Mouse (Mus musculus): Measurements from ENCODE around the gene Akap7.
A peak's percentile ranks its signal among the peaks of the same experiment; 100 is the strongest.

Akap7 gene

GRCm38 (mm10) chr10:25307770-25308169 is at the start of gene Akap7:
TSS of gene Akap7 (minus strand) at chr10:25307870.
- no peak for DNase-seq (ENCODE audit: low spot score)

GRCm38 (mm10) chr10:25354390-25354789 is 46.7 kb upstream of the Akap7 start:
- no peak for DNase-seq (ENCODE audit: low spot score)

GRCm38 (mm10) chr10:25353941-25354340 is 46.3 kb upstream of the Akap7 start:
- DNase-seq (ENCODE audit: low spot score), result peak; percentile 61

GRCm38 (mm10) chr10:25342801-25343200 is 35.1 kb upstream of the Akap7 start:
- no peak for DNase-seq (ENCODE audit: low spot score)

GRCm38 (mm10) chr10:25340675-25341074 is 33.0 kb upstream of the Akap7 start:
- no peak for DNase-seq (ENCODE audit: low spot score)

- no peak for DNase-seq (ENCODE audit: low spot score)
These were observed 25.9 kb upstream of the Akap7 start for GRCm38 (mm10) chr10:25333390-25334079.

GRCm38 (mm10) chr10:25331321-25332049 is 23.8 kb upstream of the Akap7 start:
- DNase-seq (ENCODE audit: low spot score), result peak; percentile 46

GRCm38 (mm10) chr10:25330094-25330493 is 22.4 kb upstream of the Akap7 start:
- no peak for DNase-seq (ENCODE audit: low spot score)

- no peak for DNase-seq (ENCODE audit: low spot score)
These were observed 19.8 kb upstream of the Akap7 start for GRCm38 (mm10) chr10:25327511-25327910.

GRCm38 (mm10) chr10:25325690-25326089 is 18.0 kb upstream of the Akap7 start:
- peak; percentile 96 for DNase-seq (ENCODE audit: low spot score)

GRCm38 (mm10) chr10:25321198-25321597 is 13.5 kb upstream of the Akap7 start:
- DNase-seq (ENCODE audit: low spot score), result no peak

GRCm38 (mm10) chr10:25319531-25319930 is 11.9 kb upstream of the Akap7 start:
- DNase-seq (ENCODE audit: low spot score), result no peak

- no peak for DNase-seq (ENCODE audit: low spot score)
These were observed 10.7 kb upstream of the Akap7 start for GRCm38 (mm10) chr10:25318405-25318804.

- no peak for DNase-seq (ENCODE audit: low spot score)
These were observed 10.0 kb upstream of the Akap7 start for GRCm38 (mm10) chr10:25317665-25318064.

- DNase-seq (ENCODE audit: low spot score), result no peak
These were observed 6.3 kb upstream of the Akap7 start for GRCm38 (mm10) chr10:25313856-25314584.

- DNase-seq (ENCODE audit: low spot score), result no peak
These were observed 4.0 kb upstream of the Akap7 start for GRCm38 (mm10) chr10:25311554-25312212.

GRCm38 (mm10) chr10:25310736-25311135 is 3.1 kb upstream of the Akap7 start:
- DNase-seq (ENCODE audit: low spot score), result no peak

GRCm38 (mm10) chr10:25309996-25310395 is 2.3 kb upstream of the Akap7 start:
- DNase-seq (ENCODE audit: low spot score), result no peak

GRCm38 (mm10) chr10:25305146-25305545 is 2.5 kb downstream of the Akap7 start:
- no peak for DNase-seq (ENCODE audit: low spot score)

GRCm38 (mm10) chr10:25304608-25305007 is 3.1 kb downstream of the Akap7 start:
- no peak for DNase-seq (ENCODE audit: low spot score)

GRCm38 (mm10) chr10:25299031-25299529 is 8.6 kb downstream of the Akap7 start:
- DNase-seq (ENCODE audit: low spot score), result no peak

- peak; percentile 96 for DNase-seq (ENCODE audit: low spot score)
These were observed 9.4 kb downstream of the Akap7 start for GRCm38 (mm10) chr10:25298264-25298671.

Data from adipocyte (in vitro differentiated cells).